Mouse (Mus musculus) hindbrain, embryonic 14.5 days (tissue): ENCODE data around the gene Spag6l. TPM values are rescaled to one million over a fixed set of nuclear protein-coding genes. Genes with fewer than 3 reads are reported as not detected.
A peak's percentile ranks its signal among the peaks of the same experiment; 100 is the strongest.
"Not testable (repeated sequence)": the region's sequence is repeated elsewhere in the genome, so short reads cannot be mapped to it uniquely, and the experiment has no call there.

Experiments
- ATAC-seq: fragments of 200-750 bp; cut with Nextera tagmentation; 2 replicates; pipeline ENCODE4 v1.8.0; 2017; ENCODE audit warnings: moderate number of reproducible peaks, mild to moderate bottlenecking, moderate TSS enrichment, moderate library complexity; ENCODE audit not compliant: low FRiP score
- DNase-seq: peaks from one replicate; pipeline ENCODE4 v3.0.0-alpha.2; 2015; ENCODE audit warnings: low spot score
- H3K27ac ChIP-seq: fragments of 300-500 bp; sonication (generic); 2 replicates; pipeline ENCODE4 v1.5.1; 2014; ENCODE audit warnings: mild to moderate bottlenecking, moderate library complexity
- H3K27me3 ChIP-seq: fragments of 300-500 bp; sonication (generic); 2 replicates; pipeline ENCODE4 v1.6.1; 2014; ENCODE audit warnings: mild to moderate bottlenecking, low read length, mixed read lengths; ENCODE audit not compliant: control insufficient read depth, insufficient read depth
- H3K36me3 ChIP-seq: fragments of 300-500 bp; sonication (generic); replicated peaks from 2 replicates; pipeline ENCODE4 v1.6.1; 2014; ENCODE audit not compliant: control insufficient read depth, insufficient read depth
- H3K4me1 ChIP-seq: fragments of 300-500 bp; sonication (generic); replicated peaks from 2 replicates; pipeline ENCODE4 v1.6.1; 2014; ENCODE audit warnings: antibody characterized with exemption, low read length, mixed read lengths; ENCODE audit not compliant: control insufficient read depth, insufficient read depth
- H3K4me2 ChIP-seq: fragments of 300-500 bp; sonication (generic); replicated peaks from 2 replicates; pipeline ENCODE4 v1.6.1; 2014; ENCODE audit warnings: mild to moderate bottlenecking, moderate library complexity
- H3K4me3 ChIP-seq: fragments of 300-500 bp; sonication (generic); replicated peaks from 2 replicates; pipeline ENCODE4 v1.5.1; 2014; ENCODE audit warnings: mild to moderate bottlenecking, low read length
- H3K9ac ChIP-seq: fragments of 300-500 bp; sonication (generic); 2 replicates; pipeline ENCODE4 v1.6.1; 2014
- H3K9me3 ChIP-seq: fragments of 300-500 bp; sonication (generic); 2 replicates; pipeline ENCODE4 v1.6.1; 2016; ENCODE audit warnings: low read length; ENCODE audit not compliant: control insufficient read depth
- WGBS: fragments of 180-500 bp; shearing (Covaris S2); extraction: QIAGEN DNeasy Blood & Tissue Kit; methylation state at CpG from one replicate; pipeline ENCODE4 v1.1.7; 2014; 5-methylcytosine and 5-hydroxymethylcytosine counted together
- polyA plus RNA-seq: library from polyadenylated mRNA; unstranded; fragments of >200 nt; fragmentation: Nextera tagmentation; extraction: Ambion mirVana; gene quantifications from 2 replicates; pipeline ENCODE4 v1.2.1, GENCODE M21; 2014

The Spag6l gene
- polyA plus RNA-seq, 1 experiment from 2014 or later = 21.6 TPM

DNA sequence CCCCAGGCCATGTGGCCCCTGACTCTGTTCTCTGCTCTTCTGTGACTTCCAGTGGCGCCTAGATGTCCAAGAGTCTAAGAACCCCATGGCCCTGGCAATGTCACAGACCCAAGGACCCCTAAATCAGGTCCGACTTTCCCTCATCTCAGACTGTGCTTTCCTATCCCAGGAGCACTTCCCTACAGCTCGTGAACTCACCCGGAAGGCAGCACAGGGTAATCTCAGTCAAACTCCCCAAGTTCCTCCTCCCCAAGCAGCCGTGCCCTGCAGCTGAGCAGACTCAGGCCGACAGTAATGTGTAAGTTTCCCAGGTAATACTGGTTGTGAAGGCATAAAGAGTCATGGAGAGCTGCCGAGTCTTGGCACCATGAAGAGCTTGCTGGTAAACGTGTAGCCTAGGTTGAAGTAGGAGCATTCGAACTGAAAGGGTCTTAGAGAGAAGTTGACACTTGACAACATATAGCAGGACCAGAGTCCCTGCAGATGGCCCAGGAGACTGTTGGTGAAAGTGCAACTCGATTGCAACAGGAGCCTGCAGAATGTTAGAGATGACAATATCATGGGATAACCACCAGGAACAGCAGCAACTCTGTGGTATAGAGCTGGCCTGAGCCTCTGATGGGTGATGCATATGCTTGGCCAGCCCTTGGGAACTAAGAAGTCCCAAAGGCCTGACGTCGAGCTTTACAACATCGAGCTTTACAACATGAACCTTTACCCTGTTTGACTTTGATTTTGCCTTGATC is 27.6 kb upstream of the Spag6l start:
- Histone ChIP-seq H3K27ac (no peak overlapping the region), H3K4me3 (no peak overlapping the region), H3K27me3 (no peaks in the 10 kb centered on the region), H3K9ac (no peak overlapping the region), H3K4me1 (no peaks in the 10 kb centered on the region), H3K9me3 (no peaks in the 10 kb centered on the region), H3K36me3 (no peaks in the 10 kb centered on the region), H3K4me2 (no peak overlapping the region)
- 79% methylated on average over 13 of the region's 13 CpGs for WGBS
- DNase-seq = no peak
- ATAC-seq = no peak

DNA sequence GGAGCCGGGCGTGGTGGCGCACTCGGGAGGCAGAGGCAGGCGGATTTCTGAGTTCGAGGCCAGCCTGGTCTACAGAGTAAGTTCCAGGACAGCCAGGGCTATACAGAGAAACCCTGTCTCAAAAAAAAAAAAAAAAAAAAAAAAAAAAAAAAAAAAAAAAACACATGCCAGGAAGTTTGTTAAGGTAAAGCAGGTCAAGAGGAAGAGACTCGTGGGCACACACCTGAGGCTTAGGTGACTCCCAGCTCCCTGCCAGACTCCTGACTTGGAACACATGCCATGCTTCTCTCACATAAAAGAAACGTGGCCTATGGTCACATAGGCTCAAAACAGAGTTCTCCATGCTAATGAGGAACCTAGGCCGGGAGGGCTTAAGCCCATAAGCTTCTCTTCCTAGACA is 26.8 kb upstream of the Spag6l start:
- H3K4me2 ChIP-seq, H3K27ac ChIP-seq, H3K9me3 ChIP-seq, H3K27me3 ChIP-seq, H3K4me1 ChIP-seq, H3K36me3 ChIP-seq, DNase-seq, ATAC-seq, H3K9ac ChIP-seq, H3K4me3 ChIP-seq: not testable (repeated sequence)
- WGBS = 89% methylated on average over 9 of the region's 9 CpGs

DNA sequence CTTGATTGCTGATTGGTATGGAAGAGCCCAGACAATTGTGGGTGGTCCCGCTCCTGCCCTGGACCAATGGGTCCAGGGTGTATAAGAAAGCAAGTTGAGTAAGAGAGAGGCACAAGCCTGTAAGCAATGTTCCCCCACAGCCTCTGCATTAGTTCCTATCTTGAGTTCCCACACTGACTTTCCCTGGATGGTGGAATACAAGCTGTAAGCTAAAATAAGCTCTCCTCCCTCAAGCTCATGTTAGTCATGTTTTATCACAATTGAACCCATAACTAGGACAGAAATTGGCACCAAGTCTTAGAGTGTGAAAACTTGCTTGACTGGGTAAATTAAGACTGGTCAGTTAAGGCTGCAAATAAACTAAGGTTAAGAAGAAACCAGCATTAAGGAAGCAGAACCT is 26.3 kb upstream of the Spag6l start:
- Histone ChIP-seq H3K4me3 (no peak overlapping the region), H3K9ac (no peak overlapping the region), H3K4me2 (no peak overlapping the region), H3K4me1 (no peaks in the 10 kb centered on the region), H3K36me3 (no peaks in the 10 kb centered on the region), H3K9me3 (no peaks in the 10 kb centered on the region), H3K27ac (no peak overlapping the region), H3K27me3 (no peaks in the 10 kb centered on the region)
- DNase-seq (no peak), ATAC-seq (no peak)
- 94% methylated on average over 1 of the region's 1 CpGs for WGBS

DNA sequence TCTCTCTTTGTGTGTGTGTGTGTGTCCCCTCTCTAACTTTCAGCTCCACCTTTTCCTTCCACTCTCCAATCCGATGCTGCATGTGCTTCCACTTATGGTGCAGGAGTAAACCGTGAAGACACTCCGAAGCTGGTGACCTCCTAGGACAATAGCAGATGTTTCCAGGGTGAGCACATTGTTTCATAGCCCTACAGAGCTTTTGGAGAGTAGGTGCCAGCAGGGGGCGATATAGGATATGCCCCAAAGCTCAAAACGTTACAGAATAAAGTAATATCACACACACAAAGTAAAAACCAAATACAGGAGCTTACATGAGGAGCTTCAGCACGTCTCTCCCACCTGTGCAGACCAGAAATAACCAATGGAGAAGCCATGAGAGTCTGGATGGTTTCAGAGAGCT is 25.6 kb upstream of the Spag6l start:
- ATAC-seq (no peak), DNase-seq (no peak)

DNA sequence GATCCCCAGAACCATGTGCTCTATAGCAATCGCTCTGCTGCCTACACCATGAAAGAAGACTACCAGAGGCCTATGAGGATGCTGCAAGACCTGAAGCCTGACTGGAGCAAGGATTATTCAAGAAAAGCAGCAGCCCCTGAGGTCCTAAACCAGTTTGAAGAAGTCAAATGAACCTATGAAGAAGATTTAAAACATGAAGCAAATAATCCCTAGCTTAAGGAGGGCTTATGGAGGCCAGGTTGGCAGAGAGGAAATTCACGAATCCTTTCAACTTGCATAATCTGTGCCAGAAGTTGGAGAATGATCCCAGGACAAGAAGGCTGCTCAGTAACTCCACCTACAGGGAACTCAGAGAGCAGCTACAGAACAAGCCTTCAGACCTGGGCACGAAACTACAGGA is 23.2 kb upstream of the Spag6l start:
- H3K9ac ChIP-seq = no peak overlapping the region
- no peak overlapping the region for H3K4me3 ChIP-seq
- H3K27ac ChIP-seq = no peak overlapping the region
- no peaks in the 10 kb centered on the region for H3K9me3 ChIP-seq
- no peak for DNase-seq
- ATAC-seq = no peak
- no peaks in the 10 kb centered on the region for H3K36me3 ChIP-seq
- H3K27me3 ChIP-seq = no peaks in the 10 kb centered on the region
- 87% methylated on average over 3 of the region's 3 CpGs for WGBS
- no peak overlapping the region for H3K4me2 ChIP-seq
- H3K4me1 ChIP-seq = no peaks in the 10 kb centered on the region

More for the DNA sequence above, 25.6 kb upstream of the Spag6l start:
- H3K9me3 ChIP-seq = no peaks in the 10 kb centered on the region
- H3K27me3 ChIP-seq = no peaks in the 10 kb centered on the region
- H3K36me3 ChIP-seq = no peaks in the 10 kb centered on the region
- H3K4me3 ChIP-seq = no peak overlapping the region
- H3K4me1 ChIP-seq = no peaks in the 10 kb centered on the region
- H3K9ac ChIP-seq = no peak overlapping the region
- H3K27ac ChIP-seq = no peak overlapping the region
- 33% methylated on average over 6 of the region's 6 CpGs for WGBS
- no peak overlapping the region for H3K4me2 ChIP-seq

DNA sequence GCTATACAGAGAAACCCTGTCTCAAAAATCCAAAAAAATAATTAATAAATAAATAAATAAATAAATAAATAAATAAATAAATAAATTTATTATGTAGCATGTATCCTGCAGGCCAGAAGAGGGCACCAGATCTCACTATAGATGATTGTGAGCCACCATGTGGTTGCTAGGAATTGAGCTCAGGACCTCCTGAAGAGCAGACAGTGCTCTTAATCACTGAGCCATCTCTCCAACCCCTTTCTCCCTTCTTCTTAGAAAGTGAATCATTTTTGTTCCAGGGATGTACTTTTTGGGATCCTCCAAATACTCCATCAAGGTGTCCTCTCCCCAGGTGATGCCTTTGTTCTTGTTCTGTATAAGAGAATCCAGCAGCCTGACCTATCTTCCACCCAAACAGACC is 19.9 kb upstream of the Spag6l start:
- Histone ChIP-seq H3K36me3 (no peaks in the 10 kb centered on the region), H3K9me3 (no peaks in the 10 kb centered on the region), H3K27ac (no peak overlapping the region), H3K9ac (no peak overlapping the region), H3K4me2 (no peak overlapping the region), H3K4me3 (no peak overlapping the region), H3K4me1 (no peaks in the 10 kb centered on the region), H3K27me3 (no peaks in the 10 kb centered on the region)
- DNase-seq (no peak), ATAC-seq (no peak)

DNA sequence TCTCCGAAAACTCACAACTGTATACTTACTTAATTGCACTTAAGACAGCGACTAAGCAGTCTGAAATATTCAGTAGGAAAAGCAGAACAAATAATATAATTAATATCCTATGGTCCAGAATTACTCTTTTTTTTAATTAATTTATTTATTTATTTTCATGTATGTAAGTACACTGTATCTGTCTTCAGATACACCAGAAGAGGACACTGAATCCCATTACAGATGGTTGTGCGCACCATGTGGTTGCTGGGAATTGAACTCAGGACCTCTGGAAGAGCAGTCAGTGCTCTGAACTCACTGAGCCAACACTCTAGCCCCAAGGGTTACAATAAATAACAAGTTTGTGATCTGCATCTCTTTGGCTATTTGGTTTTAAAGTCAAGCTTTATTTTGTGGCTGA is 415 bp upstream of the Spag6l start:
- 83% methylated on average over 3 of the region's 3 CpGs for WGBS
- Histone ChIP-seq H3K4me2 (peak overlapping the region; percentile 76), H3K27ac (no peak overlapping the region), H3K36me3 (no peaks in the 10 kb centered on the region), H3K9me3 (no peaks in the 10 kb centered on the region), H3K27me3 (no peaks in the 10 kb centered on the region), H3K4me3 (peak overlapping the region; percentile 63), H3K4me1 (peaks cover 3% of the 10 kb centered on the region; the same call in 1 of the 2 replicates), H3K9ac (peak overlapping the region; percentile 68)
- ATAC-seq (no peak), DNase-seq (no peak)

DNA sequence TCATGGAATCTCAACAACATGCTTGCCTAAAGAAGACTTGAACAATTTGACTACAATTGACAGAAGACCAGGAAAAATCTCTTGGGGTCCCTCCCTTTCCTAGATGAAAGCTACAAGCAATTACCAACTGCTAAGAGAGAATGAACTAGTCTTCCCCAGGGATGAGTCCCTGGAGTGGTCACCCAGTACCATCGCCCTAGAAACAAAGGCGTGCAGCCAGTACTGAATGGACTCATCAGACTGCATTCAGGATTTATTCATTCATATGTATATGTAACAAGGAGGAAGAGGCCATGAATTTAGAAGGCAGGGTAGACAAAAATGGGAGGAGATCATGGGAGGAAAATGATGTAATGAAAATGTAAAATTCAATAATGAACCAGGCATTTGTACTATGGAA is 3.0 kb downstream of the Spag6l start:
- no peaks in the 10 kb centered on the region for H3K36me3 ChIP-seq
- DNase-seq = no peak
- no peak overlapping the region for H3K4me2 ChIP-seq
- 0 out of 2 replicates have a peak, but pooled peaks cover 8% of the 10 kb centered on the region for H3K9me3 ChIP-seq
- no peak overlapping the region for H3K4me3 ChIP-seq
- no peak overlapping the region for H3K27ac ChIP-seq
- no peak overlapping the region for H3K9ac ChIP-seq
- ATAC-seq = no peak
- 67% methylated on average over 2 of the region's 2 CpGs for WGBS
- H3K27me3 ChIP-seq = no peaks in the 10 kb centered on the region
- H3K4me1 ChIP-seq = peaks cover 3% of the 10 kb centered on the region; the same call in 1 of the 2 replicates

DNA sequence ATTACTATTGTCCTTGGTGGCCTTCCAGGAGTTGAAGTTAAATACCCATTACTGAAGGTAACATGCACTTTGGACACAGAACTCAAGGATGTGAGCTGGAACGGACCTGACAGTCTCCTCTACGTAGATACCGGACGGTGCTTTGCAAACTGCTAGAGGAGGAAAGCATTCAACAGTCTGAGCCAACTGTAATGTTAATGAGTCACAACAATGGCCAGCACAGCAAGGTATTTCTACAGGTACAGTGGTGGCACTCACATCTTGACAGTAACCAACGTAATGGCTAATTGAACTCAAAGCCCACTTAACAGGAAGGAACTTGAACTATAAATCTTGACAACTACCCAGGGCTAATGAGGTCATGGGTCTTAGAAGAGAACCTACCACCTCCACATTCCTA is 3.8 kb downstream of the Spag6l start:
- Histone ChIP-seq H3K4me3 (no peak overlapping the region), H3K4me2 (no peak overlapping the region), H3K27ac (no peak overlapping the region), H3K36me3 (no peaks in the 10 kb centered on the region), H3K9ac (no peak overlapping the region), H3K27me3 (no peaks in the 10 kb centered on the region), H3K9me3 (0 out of 2 replicates have a peak, but pooled peaks cover 10% of the 10 kb centered on the region), H3K4me1 (peaks cover 3% of the 10 kb centered on the region; the same call in 1 of the 2 replicates)
- DNase-seq (no peak), ATAC-seq (no peak)
- 28% methylated on average over 5 of the region's 5 CpGs for WGBS

DNA sequence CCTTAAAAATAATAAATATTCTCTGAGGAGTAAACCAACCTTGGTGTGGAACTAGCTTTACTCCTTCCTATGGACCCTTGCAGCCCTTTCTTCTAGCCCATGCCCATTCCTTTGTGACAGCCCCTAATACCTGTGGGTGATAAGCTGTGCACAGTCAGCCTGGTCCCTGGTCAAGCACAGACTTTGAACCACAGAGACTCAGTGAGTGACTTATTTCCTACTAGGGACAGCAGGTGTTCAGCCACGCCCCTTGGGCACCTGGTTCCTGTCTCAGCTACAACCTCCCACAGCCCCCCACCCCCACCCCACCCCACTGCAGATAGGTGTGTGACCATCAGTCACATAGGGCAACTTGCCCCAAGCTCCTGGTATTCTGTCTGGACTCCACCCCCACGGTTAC is 22.9 kb downstream of the Spag6l start:
- no peak for ATAC-seq
- no peak overlapping the region for H3K4me3 ChIP-seq
- no peak overlapping the region for H3K4me2 ChIP-seq
- H3K36me3 ChIP-seq = no peaks in the 10 kb centered on the region
- H3K9ac ChIP-seq = no peak overlapping the region
- H3K9me3 ChIP-seq = peaks cover 8% of the 10 kb centered on the region; the same call in 1 of the 2 replicates
- 81% methylated on average over 2 of the region's 2 CpGs for WGBS
- H3K27ac ChIP-seq = no peak overlapping the region
- H3K4me1 ChIP-seq = no peaks in the 10 kb centered on the region
- H3K27me3 ChIP-seq = no peaks in the 10 kb centered on the region
- no peak for DNase-seq
